Mouse (Mus musculus) naive thymus-derived CD4-positive, alpha-beta T cell, adult 2 months (primary cell): ENCODE results near the gene Gm9611.
"Not testable (repeated sequence)": the region's sequence is repeated elsewhere in the genome, so short reads cannot be mapped to it uniquely, and the experiment has no call there.

Experiments used
- DNase-seq: peaks from one replicate; pipeline ENCODE4 v3.0.0-alpha.2; 2011; ENCODE audit warnings: low read depth

The Gm9611 gene

DNA sequence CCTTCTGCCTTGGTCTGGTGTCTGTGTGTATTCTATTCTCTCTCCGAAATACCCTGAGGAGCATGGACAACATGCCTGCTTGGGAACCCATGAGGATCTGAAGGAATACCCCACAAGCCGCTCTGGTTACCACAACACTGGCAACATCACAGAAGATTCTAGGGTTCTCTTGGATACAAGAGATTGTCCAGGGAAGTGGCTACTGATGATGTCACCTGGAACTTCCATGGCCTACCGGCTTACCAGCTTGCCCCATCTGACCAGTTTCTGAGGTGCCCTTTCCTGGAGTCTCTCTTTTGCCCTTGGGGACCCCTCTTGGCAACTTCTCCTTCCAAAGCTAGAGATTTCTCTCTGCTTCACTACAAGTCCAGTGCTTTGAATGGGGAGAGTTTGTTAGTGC, at the start of gene Gm9611:
TSS of gene Gm9611 (minus strand) at position 101 of the 400 bp plus-strand sequence.
- DNase-seq: not testable (repeated sequence)

GRCm38 (mm10) chr14:42309910-42310309, 12.8 kb upstream of the Gm9611 start, which contains the start of gene Gm7995:
Gene Gm7995, plus strand, starts transcription at chr14:42310210.
- DNase-seq: not testable (repeated sequence)

GRCm38 (mm10) chr14:42259948-42260347, 37.2 kb downstream of the Gm9611 start, which contains the start of gene Gm17026:
Gene Gm17026, minus strand, starts transcription at chr14:42260048.
- not testable (repeated sequence) for DNase-seq
